Mouse (Mus musculus): ENCODE measurements at regions not wholly inside any gene's neighbourhood (a gene's known extent, or its start where the extent isn't known, plus 50 kb on each side); places are given as distances from the start of the nearest gene placed in this dataset.

DNA sequence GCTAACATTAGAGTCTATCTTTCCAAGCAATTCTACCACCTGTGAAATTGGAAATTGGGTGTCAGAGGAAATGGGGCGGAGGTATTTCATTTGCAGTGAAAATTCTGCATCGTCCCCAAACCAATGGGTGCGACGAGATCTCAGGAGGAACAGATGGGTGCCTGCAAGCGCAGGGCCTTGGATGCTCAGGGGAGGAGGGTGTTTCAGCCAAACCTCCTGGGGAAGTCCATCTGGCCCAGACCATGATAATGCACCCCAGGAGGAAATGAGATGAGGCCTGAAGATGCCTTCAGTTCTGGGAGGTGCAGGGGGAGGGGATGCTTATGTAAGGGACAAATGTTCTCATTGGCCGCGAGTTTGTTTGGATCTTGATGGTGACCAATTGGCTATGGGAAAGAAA is 205.9 kb upstream of the Dynlrb2 start:
- TF ChIP-seq GATA1 (IDR thresholded peaks at IDR 0.05; ENCODE audit: borderline replicate concordance, low read length) (no peak), FLI1 (IDR thresholded peaks at IDR 0.05; ENCODE audit: low read length) (no peak)
